Mouse (Mus musculus) bone marrow, adult 2 months (tissue): Measurements from ENCODE around the gene Vsig2.

Experiments used
- CTCF ChIP-seq: fragments of 200-500 bp; IDR thresholded peaks from 2 replicates; pipeline ENCODE4 v1.5.1; 2011; ENCODE audit warnings: low read length, control low read depth; ENCODE audit not compliant: control insufficient read depth, insufficient read depth
- POLR2A ChIP-seq: fragments of 200-500 bp; IDR thresholded peaks from 2 replicates; pipeline ENCODE4 v1.6.1; 2011; ENCODE audit warnings: low read depth, mild to moderate bottlenecking, control low read depth, low read length, borderline replicate concordance; ENCODE audit not compliant: control insufficient read depth

DNA sequence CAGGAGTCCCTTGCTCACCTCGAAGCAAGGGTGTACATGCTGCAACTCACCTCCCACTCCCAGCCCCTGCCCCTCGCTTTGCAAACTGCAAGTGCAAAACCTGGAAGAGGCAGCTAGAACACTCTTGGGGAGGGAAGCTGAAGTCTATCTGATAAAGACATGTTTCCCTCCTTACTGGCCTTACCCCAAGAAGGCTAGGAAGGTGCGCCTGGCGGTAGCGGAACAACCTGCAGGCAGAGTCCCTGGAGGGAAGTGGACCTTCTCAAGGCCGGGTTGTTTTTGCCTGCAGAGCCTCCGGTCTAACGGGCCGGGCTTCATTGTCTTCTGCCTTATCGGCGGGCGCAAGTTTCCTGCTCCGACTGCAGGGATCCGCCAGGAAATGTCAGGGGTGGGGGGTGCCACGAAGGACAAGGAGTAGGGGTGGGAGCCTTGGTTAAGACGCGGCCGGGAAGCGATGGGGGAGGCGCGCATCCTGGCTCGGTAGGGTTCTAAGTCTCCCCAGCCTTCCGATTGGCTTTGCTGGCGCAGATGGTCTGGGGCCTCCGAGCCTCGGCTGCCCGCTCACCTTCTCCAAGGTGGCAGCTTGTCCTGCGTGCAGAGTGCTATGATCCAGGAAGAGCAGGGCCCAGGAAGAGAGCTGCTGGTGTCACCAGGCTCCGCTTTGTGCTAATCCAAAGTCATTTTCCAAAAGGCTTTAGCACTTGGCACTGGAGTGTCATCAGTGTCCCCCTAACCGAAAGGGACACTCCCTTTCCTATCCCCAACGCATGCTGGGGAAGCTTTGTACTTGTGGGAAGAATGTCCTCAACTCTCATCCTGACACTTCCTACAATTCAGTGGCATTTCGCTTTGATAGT lies 8.8 kb upstream of the Vsig2 start:
- TF ChIP-seq CTCF (no peak), POLR2A (no peak)
